Mouse (Mus musculus) ovary, postnatal 36 days (tissue): ENCODE data around the gene Clta.
A peak's percentile ranks its signal among the peaks of the same experiment; 100 is the strongest.

Experiments
- DNase-seq: peaks from one replicate; pipeline ENCODE4 v3.0.0; 2022; ENCODE audit warnings: low spot score, mixed read lengths

The Clta gene

GRCm38 (mm10) chr4:43980236-43980635, 24.0 kb upstream of the Clta start:
- no peak for DNase-seq

- DNase-seq, result no peak
Observed at GRCm38 (mm10) chr4:43980846-43981245, 23.4 kb upstream of the Clta start.

- DNase-seq, result no peak
Observed at GRCm38 (mm10) chr4:43981251-43981650, 23.0 kb upstream of the Clta start.

- DNase-seq, result peak; percentile 93
Observed at GRCm38 (mm10) chr4:43982053-43982732, 22.1 kb upstream of the Clta start.

- DNase-seq, result no peak
Observed at GRCm38 (mm10) chr4:43983181-43983580, 21.1 kb upstream of the Clta start, which contains the start of gene Ccin. Gene Ccin (plus strand): TSS chr4:43983483.

GRCm38 (mm10) chr4:43983756-43984155, 20.5 kb upstream of the Clta start:
- DNase-seq, result no peak

- DNase-seq, result no peak
Observed at GRCm38 (mm10) chr4:43984326-43984725, 19.9 kb upstream of the Clta start.

- DNase-seq, result no peak
Observed at GRCm38 (mm10) chr4:43988976-43989375, 15.3 kb upstream of the Clta start.

- DNase-seq, result no peak
Observed at GRCm38 (mm10) chr4:43993072-43993471, 11.2 kb upstream of the Clta start.

- no peak for DNase-seq
Observed at GRCm38 (mm10) chr4:43994342-43994741, 9.9 kb upstream of the Clta start.

- DNase-seq, result no peak
Observed at GRCm38 (mm10) chr4:44003622-44004021, 630 bp upstream of the Clta start.

GRCm38 (mm10) chr4:44004623-44005409, 564 bp downstream of the Clta start:
- DNase-seq, result no peak

GRCm38 (mm10) chr4:44010176-44010575, 5.9 kb downstream of the Clta start:
- no peak for DNase-seq

GRCm38 (mm10) chr4:44010893-44011292, 6.6 kb downstream of the Clta start:
- DNase-seq, result no peak

GRCm38 (mm10) chr4:44011799-44012198, 7.5 kb downstream of the Clta start:
- no peak for DNase-seq

GRCm38 (mm10) chr4:44012376-44013367, 8.4 kb downstream of the Clta start:
- DNase-seq, result peak; percentile 86

GRCm38 (mm10) chr4:44013391-44014070, 9.3 kb downstream of the Clta start:
- DNase-seq, result no peak

GRCm38 (mm10) chr4:44016071-44016470, 11.8 kb downstream of the Clta start:
- no peak for DNase-seq

- no peak for DNase-seq
Observed at GRCm38 (mm10) chr4:44016791-44017190, 12.5 kb downstream of the Clta start.

- DNase-seq, result no peak
Observed at GRCm38 (mm10) chr4:44022323-44022722, 18.1 kb downstream of the Clta start.

GRCm38 (mm10) chr4:44022766-44023165, 18.5 kb downstream of the Clta start:
- DNase-seq, result no peak

GRCm38 (mm10) chr4:44023681-44024080, 19.4 kb downstream of the Clta start:
- DNase-seq, result no peak
